Mouse (Mus musculus) testis, adult 2 months (tissue): ENCODE results near the gene Mdga1.

Source experiments
- CTCF ChIP-seq: fragments of 200-500 bp; IDR thresholded peaks from 2 replicates; pipeline ENCODE4 v1.5.1; 2012; ENCODE audit warnings: low read depth, mild to moderate bottlenecking, inconsistent platforms, low read length, moderate library complexity; ENCODE audit not compliant: control insufficient read depth, insufficient read depth, insufficient replicate concordance
- POLR2A ChIP-seq: fragments of 200-500 bp; IDR thresholded peaks from 2 replicates; pipeline ENCODE4 v1.6.1; 2012; ENCODE audit warnings: low read depth, mild to moderate bottlenecking, inconsistent platforms, low read length, moderate library complexity; ENCODE audit not compliant: control insufficient read depth

GRCm38 (mm10) chr17:29855702-29856580 lies 113.9 kb downstream of the Mdga1 start:
- TF ChIP-seq POLR2A (no peak), CTCF (no peak)
